Mouse (Mus musculus) urinary bladder, postnatal 14 days (tissue): Measurements from ENCODE around the gene Fyb2.

Source experiments
- DNase-seq: peaks from one replicate; pipeline ENCODE4 v3.0.0; 2021; ENCODE audit warnings: low spot score

Gene Fyb2

DNA sequence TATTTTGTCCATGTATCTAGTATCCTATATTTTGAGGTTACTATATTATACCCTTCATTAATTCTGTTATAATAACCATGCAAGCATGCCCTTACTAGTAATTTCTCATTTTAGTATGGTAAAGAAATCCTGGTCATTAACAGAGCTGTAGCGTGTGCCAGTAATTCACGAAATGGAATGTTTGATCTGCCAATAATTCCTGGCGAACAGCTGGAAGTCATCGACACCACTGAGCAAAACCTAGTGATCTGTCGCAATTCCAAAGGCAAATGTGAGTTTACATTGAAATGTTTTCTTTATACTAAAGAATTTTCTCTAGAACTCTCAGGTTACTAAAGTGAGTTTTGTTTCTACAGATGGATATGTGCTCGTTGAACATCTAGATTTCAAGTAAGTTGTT, 102.2 kb downstream of the Fyb2 start:
- DNase-seq: no peak

DNA sequence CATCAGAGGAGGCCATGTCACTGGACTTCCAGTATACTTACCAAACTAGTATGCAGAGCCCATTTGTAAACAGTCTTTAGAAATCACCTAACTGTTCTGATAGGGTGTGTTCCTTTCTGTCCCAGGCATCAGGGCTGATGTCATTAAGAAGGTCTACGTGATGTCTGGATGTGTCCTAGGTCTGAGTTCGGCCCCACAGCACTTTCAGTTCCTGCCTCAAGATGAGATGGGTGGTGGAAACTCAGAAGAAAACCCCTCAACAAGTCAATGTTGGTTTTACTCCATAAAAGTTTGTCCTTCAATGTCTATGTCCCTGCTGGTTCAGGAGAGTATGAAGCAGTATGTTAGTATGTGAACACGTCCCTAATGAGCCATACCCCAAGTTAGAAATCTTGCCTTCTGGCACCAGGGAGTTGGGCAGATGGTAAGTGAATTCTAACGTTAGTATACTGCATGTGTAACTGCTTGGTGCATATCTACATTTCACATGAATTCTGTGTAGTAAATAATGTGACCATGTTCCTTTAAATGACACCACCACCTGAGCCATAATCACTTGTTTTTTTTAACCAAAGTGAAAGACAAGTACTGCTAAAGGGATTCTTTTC, 102.9 kb downstream of the Fyb2 start:
- DNase-seq: no peak

DNA sequence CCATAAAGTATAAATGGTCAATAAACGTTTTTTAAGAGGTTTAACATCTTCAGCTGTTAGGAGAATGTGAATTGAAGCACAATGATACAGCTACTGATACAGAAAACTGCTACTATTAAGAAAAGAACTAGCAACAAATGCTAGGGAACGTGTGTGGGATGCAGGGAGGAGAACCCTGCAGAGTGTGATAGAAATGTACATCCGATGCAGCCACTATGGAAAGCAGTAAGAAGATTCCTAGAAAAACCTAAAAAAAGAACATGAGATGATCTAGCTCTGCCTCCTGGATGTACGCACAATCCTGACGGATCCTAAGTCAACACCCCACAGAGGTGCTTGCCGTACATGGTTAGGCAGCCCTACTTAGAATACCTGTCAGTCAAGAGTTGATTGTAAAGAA, 114.0 kb downstream of the Fyb2 start:
- no peak for DNase-seq

DNA sequence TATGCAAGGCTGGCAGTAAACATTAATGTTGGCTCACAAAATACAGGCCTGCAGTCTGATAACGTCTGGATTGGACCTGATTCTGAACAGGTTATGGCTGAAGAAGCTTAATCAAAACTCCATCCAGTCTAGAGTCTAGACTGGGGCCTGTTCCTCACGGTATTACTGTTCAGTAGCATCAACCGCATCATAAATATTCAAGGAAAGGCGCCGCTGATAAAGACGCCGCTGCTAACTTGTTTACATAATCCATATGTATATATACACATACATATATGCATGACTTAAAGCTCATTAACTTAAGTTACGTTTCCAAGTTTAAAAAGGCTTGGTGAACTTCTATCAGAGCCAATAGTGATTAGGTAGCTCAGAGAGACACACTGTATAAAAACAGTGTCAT, 117.8 kb downstream of the Fyb2 start:
- DNase-seq: no peak

DNA sequence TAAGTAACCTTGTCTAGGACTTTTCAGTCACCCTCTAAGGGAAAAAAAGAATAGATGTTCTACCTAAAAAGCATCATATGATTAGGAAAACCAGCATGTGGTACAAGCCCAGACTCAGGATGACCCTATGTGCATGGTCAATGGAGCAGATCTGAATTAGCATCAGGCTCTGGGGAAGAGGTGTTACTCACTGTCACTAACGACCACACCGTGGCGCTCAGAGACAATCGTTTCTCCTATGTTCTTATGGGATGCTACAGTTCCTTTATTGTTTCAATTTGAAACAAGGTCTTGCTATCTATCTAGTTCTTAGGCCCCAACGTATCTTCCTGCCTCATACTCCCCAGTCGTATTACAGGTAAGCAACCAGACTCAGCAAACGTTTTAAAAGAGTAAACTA, 119.9 kb downstream of the Fyb2 start:
- DNase-seq: no peak

DNA sequence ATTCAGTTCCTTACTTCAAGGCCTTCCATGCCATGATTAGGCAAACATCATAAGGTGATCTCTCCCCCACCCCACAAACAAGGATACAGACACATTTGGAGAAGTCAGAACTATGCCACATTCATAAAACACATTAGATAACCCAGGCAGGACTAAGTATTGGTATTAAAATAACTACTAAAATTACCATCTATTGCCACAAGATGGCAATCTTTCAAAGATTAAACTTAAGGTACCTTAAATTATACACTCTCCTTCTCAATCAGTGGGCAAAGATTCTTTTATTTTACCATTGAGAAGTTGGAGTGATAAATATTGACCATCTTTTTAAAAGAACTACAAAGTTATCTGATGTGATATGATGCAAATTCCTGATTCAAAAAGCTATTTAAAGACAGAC, 121.0 kb downstream of the Fyb2 start:
- DNase-seq: no peak

DNA sequence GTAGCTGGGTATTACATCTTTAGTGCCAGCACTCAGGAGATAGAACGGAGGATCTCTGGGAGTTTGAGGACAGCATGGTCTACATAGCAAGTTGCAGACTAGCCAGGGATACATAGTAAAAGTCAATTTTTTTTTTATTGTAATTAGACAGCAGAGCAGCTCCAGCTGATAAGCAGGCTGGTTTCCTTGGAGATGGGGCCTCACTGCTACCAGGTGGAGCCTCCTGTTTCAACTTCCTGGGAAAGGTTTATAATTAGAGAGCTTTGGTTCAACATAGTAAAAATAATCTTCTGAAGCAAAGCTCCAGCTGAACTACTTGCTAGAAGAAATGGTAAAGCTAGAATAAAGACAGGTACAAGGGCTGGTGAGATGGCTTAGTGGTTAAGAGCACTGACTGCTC, 136.8 kb downstream of the Fyb2 start:
- no peak for DNase-seq

DNA sequence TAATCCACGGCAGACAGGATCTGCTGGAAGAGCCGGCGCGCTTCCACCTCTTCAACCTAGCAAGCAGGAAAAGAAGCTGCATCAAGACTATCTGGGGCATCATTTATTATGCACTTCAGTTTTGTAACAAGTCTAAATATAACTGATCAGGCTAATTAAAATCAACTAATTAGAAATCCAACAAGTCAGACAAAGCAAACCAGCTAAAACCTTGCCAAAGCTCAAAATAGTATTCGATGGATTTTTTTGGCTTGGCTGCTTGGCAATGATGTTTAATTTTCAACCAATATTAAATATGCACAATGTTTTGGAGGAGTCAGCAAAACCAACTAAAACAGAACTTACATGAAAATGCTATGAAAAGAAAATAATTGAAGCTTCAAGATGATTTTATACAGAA, 138.0 kb downstream of the Fyb2 start:
- DNase-seq: no peak
